Mouse (Mus musculus): Measurements from ENCODE around the gene Ccdc24.

- peak; percentile 57; the same call in 1 of the 2 replicates for TF ChIP-seq CTCF (IDR thresholded peaks at IDR 0.05; ENCODE audit: extremely low read depth, insufficient read depth, insufficient read length, insufficient replicate concordance)
- TF ChIP-seq POLR2A (IDR thresholded peaks at IDR 0.05; ENCODE audit: low read depth, low read length), result no peak
Measured at GRCm38 (mm10) chr4:117867823-117868222, 4.5 kb downstream of the Ccdc24 start.

Measured in spleen, adult 2 months (tissue).